Mouse (Mus musculus) spleen, adult 10 weeks (tissue): Measurements from ENCODE around the gene Aire. TPM values are rescaled to one million over a fixed set of nuclear protein-coding genes. Genes with fewer than 3 reads are reported as not detected.

ENCODE experiments used
- polyA plus RNA-seq: library from polyadenylated mRNA; stranded (reverse); fragments of 350-450 nt; fragmentation: Illumina TruSeq; extraction: RNeasy Lipid Tissue Mini Kit (QIAGEN cat#74804); gene quantifications from one replicate; pipeline ENCODE4 v1.2.3, GENCODE M21; 2015; ENCODE audit warnings: low replicate concordance; ENCODE audit not compliant: insufficient read depth

Aire gene
- polyA plus RNA-seq = 1.9 TPM

DNA sequence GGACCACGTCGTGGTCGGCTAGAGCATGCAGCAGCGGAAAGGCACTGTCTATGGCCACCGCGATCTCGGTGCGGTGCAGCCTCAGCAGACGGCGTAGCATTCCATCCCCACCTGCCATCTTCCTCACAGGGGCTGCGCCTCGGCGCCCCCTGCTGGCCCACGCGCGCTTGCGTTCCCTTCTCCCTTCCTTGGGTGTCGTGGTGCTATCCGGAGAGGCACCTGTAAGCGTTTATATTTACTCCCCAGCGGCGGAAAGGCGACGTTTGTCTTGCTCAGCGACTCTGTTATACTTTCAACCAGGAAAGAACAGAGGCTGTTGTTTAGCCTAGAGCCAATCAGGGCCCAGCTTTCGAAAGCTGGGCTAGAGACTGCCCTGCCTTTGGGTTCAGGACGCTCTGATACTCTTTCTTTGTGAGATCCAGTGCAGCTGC, at the start of gene Aire:
TSS of gene Aire (minus strand) at position 205 of the 431 bp plus-strand sequence.

DNA sequence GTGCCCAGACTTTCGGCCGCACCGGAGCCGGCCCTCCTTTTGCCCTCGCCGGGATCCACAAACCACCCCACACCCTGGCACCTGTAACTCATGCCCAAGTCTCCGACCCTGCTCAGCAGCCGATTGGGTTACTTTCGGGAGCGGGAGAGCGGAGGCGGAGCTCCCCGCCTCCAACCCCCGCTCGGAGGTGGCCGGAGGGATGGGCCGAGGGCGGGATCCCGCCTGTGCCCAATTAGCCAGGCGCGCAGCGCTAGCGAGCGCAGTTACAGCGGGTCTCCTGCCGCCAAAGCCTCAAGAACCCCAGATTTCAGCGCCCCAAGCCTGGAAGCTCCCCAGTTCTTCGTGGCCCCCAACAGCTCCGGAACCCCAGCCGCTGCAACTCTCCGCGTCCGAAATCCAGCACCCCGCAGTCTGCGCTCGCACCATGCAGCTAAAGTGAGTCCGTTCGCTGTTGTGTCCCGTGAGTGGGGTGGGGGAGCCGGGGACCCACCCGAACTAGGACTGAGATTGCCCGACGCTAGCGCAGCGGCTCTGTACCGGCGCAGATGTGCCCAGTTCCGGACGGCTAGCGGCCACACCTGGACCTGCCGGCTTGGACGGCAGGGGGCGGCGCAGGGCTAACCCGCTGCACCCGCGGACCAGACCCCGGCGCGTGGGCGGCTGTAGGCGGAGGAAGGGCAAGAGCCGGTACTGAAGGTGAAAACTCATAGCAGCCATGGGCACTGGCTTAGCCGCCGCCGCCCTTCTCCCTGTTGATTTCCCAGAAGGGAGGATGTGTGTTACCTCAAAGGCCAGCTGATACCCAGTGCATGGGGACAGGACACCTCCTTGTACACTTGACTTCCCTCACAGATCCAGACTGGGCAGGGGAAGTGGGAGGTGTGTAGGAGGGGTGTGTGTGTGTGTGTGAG, 25.9 kb upstream of the Aire start, which contains the start of gene Icosl:
TSS of gene Icosl (plus strand) at position 202 of the 911 bp plus-strand sequence.

DNA sequence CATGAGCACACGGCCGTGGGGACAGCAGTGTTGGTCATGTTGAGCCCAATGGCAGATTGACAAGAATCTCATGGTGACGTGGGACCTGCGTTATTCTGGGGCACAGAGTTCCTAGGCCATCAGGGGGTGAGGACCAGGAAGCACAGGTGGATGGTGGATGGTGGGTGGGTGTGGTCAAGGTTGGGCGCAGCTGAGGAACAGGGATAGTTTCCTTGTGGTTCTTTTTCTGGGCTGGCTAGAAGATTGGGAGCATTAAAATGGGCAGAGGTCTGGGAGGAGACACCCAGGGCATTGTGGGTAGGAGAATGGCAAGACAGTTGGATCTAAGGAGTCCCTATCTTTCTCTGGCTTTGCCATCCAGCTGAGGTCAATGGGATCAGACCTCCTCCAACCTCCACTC, 1.8 kb downstream of the Aire start, which contains the start of gene Dnmt3l:
TSS of gene Dnmt3l (plus strand) at position 301 of the 400 bp plus-strand sequence.

DNA sequence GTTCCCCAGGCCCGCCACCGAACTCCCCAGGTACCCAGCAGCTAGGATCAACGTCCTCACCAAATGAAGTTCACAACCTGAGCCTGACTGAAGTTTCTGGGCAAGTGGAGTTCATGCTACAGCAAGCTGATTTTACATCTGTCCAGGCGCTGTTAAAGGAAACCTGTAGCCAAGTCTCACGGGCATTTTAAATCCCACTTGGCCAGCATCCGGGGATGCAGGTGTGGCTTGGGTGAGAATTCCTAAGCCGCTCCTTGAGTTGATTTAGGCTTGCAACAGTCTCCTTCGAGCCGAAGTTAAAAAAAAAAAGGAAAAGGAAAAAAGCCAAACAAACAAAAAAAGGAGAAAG, 33.5 kb downstream of the Aire start, which contains the start of gene Pfkl:
TSS of gene Pfkl (minus strand) at position 139 of the 349 bp plus-strand sequence.

Other genes with a start within 250 kb of the Aire start
- gene Gm9639, start 248.5 kb downstream of the Aire start, polyA plus RNA-seq = not detected
- not detected for gene Gm19668, start 244.5 kb downstream of the Aire start, polyA plus RNA-seq
- gene Gm9507, start 231.8 kb downstream of the Aire start, polyA plus RNA-seq = not detected
- gene Gm2696, start 228.9 kb downstream of the Aire start, polyA plus RNA-seq = not detected
- not detected for gene Krtap10-4, start 216.5 kb downstream of the Aire start, polyA plus RNA-seq
- gene Krtap10-10, start 207.7 kb downstream of the Aire start, polyA plus RNA-seq = not detected
- gene Gm36176, start 196.8 kb downstream of the Aire start, polyA plus RNA-seq = not detected
- gene Gm10318, start 190.8 kb downstream of the Aire start, polyA plus RNA-seq = not detected
- gene Gm3285, start 181.6 kb downstream of the Aire start, polyA plus RNA-seq = not detected
- gene Lrrc3, start 141.1 kb downstream of the Aire start, polyA plus RNA-seq = 1.2 TPM
- gene Trpm2, start 73.0 kb downstream of the Aire start, polyA plus RNA-seq = 66.5 TPM
- 4.4 TPM for gene 1810043G02Rik, start 65.1 kb downstream of the Aire start, polyA plus RNA-seq
- gene Pfkl, start 33.5 kb downstream of the Aire start, polyA plus RNA-seq = 8.5 TPM
- not detected for gene Dnmt3l, start 1.7 kb downstream of the Aire start, polyA plus RNA-seq
- gene Icosl, start 25.7 kb upstream of the Aire start, polyA plus RNA-seq = 222 TPM
- gene D10Jhu81e, start 126.2 kb upstream of the Aire start, polyA plus RNA-seq = 16.5 TPM
- gene Pwp2, start 141.5 kb upstream of the Aire start, polyA plus RNA-seq = 14.7 TPM
- 37.9 TPM for gene Trappc10, start 201.0 kb upstream of the Aire start, polyA plus RNA-seq